Mouse (Mus musculus) heart, postnatal 36 days (tissue): ENCODE data around the gene Phlda3. TPM values are rescaled to one million over a fixed set of nuclear protein-coding genes. Genes with fewer than 3 reads are reported as not detected.
A peak's percentile ranks its signal among the peaks of the same experiment; 100 is the strongest.

Experiments used
- DNase-seq, 2 experiments: peaks; one replicate each; pipeline ENCODE4 v3.0.0; 2021 to 2022
- intact Hi-C: fragments of 180-260 bp; cut with DNase I; formaldehyde crosslinking; loops from one replicate; pipeline ENCODE4 v1.15.1; 2025
- total RNA-seq, 2 experiments: library from RNA; stranded (reverse); gene quantifications; 2 replicates each; pipeline ENCODE4 v1.2.3; 2021

The Phlda3 gene
- total RNA-seq, 2 experiments from 2014 or later, result 9.7 to 13.3 TPM

DNA sequence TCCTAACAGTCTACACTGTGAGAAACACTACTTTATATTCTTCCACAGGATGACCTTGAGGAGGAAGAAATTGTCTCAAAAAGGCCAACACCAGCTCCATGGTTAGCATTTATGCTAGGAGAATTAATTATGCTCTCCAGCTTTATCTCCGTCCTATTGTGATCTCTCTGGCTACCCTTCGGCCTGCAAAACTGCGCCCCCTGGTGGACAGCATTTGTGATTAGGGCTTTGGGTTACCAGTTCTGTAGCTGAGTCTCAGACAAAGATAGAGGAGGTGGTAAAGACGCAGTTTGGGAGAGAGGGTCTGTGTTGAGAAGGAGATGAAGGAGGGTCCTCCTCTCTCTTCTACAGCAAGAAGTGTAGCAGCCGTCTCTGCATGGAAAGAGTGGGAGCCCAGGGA is 23.9 kb downstream of the Phlda3 start:
- intact Hi-C loops, result no loop called here
- DNase-seq, result peak; percentile 76 to 82

DNA sequence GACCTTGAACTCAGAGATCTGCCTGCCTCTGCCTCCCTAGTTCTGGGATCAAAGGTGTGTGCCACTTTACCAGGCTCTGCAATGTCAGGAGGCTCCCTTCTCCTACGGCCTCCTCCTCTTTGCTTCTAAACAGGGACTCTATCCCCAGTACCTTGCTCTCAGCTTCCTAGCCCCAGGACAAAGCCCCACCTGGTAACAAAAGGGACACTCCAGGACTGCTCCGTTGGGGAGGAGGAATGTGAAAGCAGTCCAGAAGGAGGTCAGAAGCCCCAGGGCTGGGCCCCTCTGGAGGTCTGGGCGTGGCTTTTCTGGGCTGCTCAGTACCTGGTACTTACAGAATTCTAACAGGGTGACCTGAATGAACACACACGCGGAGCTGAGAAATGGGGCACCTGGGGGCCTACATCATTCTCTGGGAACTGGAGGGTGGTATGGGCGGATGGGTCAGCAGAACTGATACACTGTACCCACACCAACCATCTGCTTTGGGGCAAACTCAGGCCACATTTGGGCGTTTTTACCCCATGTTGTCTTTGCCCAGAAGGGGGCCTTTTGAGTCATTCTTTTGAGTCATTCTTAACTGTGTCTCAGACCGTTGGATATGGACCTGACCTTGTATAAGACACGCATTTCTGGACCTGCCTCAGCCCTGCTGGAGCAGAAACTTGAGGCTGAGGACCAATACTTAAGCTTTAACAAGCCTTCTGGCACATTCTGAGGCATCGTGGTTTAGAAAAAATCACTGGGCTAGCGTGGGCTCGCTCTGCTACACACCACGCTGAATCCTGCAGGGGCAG is 26.4 kb downstream of the Phlda3 start:
- intact Hi-C loops, result no loop called here
- DNase-seq, result no peak

DNA sequence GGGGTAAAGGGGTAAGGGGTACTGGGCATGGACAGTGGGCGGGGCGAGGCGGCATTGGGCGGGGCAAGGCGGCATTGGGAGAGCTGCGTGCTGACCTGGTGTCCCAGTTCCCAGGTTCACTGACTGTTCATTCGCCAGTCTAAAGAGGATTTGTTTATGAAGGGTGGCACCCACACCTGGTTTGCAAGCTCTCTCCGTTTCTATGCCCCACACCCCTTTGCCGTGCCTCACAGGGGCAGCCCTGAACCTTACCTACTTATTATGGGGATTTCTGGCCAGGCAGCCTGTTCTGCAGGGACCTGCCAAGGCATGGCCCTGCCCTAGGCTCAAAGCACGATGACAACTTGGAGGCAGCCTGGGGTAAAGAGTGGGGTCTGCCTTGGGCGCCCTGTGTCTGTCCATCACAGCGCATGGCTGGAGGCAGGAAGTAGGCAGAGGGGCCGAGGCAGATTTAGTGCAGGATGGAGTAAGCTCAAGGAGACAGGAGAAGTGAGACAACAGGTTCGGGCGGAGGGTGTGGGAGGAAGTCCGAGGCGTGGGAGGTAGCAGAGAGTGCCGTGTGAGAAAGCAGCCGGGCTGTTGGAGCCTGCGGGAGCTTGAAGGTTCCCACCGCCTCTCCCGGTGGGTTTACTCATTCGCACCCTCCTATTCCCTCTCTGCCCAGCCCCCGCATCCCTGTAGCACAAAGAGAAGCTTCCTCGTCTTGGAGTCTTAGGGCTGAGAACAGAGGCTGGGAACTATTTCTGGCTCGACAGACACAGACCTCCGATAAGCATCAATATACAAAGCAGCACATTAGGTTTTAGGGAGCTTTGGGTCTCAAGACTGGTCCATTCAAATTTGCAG is 27.7 kb downstream of the Phlda3 start:
- DNase-seq, result no peak
- intact Hi-C loops, result no loop called here

DNA sequence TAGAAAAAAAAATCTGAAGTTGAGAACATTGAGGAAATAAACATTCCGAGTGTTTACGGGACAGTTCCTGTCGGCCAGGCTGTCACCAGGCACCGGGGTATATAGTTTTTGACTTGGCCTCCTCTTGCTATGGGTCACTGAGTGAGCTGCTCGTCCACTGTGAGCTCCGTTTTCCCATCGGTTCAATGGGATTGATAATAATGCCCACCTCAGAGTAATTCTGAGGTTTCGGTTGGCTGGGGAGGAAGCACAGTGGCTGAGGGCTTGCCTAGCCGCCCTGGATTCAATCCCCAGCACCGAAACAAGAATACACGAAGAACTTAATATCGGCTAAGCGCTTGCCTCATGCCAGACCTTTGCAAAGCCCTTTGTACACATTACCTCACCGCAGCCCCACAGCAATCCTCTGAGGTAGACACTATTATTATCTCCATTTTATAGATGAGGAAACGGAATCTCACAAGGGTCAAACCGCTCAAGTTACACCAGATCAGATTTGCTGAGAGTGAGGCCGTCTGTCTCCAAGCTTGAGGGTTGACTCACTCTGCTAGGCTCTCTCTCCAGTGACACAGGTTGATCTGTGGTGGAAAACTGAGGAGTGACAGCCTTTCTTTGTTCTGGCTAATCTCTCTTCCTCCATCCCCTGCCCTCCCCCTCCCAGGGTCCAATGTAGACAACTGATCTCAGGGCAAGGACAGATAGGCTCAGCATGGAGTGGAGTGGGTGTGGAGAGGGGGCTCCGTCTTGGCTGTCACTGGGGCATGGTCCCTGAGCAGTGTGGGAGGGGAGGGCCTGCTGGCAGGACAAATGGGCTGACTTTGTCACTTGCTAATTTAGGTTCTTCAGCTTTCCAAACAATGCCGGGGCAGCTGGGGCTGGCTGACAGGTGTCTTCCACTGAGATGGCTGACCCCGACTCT is 28.6 kb downstream of the Phlda3 start:
- no peak for DNase-seq
- intact Hi-C loops, result no loop called here

DNA sequence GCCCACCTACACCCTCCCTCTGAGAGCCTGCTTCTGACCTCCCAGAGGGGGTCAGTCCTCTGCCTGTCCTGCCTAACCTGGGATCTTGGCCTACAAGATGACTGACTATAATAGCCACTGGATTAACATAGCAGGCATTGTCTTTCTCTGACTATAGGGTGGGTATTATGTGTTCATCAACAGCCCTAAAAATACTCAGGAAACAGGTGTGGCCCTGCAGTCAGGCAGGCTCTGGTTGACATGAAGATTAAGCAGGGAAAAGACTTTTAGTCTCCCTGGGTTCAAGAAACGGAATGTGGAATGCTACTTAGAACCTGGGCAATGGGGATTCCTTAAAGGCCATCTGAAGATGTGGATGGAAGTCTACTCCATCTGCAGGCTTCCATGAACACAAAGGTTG is 32.6 kb downstream of the Phlda3 start:
- intact Hi-C loops, result no loop called here
- DNase-seq, result no peak

DNA sequence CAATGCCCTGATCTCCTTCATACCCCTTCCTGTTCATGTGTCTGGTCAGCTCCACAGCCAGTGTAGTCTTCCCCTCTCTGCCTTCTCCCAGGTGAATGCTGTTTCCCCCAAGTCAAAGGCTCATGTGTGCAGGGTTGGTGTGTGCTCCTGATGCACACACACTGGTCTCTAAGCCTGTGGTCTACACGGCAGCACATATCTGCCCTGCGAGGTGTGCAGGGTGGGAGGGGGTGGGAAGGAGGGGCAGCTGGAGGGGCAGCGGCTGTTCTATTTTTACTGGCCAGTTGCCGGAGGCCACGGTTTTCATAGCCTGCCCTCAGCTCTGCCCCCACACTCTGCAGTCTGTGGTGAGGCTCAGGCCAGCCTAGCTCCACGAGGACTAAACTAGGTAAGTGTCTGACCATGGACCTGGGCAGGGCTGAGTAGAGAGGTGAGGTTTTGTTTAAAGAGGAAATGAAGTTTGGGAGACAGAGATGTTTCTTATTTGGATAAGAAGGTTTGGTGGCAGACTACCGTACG is 33.2 kb downstream of the Phlda3 start:
- intact Hi-C loops, result no loop called here
- DNase-seq, result no peak

DNA sequence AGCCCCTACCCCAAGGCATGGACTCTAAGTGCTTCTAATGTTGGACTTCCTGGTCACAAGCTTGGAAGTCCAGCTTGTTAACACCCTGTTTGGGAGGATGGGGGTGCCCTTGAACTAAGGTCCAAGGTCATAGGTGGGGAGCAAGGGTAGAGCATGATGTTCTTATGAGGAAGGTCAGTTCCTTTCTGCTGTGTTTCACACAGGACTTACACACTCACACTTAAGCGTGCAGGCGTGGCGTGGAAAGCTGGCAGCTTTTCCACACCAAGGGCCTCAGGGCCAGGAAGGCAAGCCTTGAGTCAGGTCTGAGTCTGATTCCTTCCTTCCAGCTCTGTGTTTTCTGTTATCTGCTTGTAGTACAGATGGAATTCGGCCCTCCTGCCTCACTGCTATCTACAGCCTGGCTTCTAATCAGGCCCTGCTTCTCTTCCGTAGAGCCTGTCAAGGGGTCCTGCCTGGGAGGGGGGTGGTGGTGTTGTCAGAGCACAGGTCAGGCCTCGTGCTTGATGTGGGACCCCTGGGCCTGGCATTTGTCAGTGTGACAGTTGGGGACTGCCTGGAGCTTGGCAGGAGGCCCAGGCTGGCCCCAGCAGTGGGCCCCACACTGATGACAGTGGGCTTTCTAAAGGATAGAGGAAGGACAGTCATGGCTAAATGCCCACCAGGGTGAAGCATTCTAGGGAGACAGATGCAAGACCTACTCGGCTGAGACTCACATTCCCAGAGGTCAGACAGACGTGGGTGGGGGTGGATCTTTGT is 34.5 kb downstream of the Phlda3 start:
- intact Hi-C loops, result no loop called here

DNA sequence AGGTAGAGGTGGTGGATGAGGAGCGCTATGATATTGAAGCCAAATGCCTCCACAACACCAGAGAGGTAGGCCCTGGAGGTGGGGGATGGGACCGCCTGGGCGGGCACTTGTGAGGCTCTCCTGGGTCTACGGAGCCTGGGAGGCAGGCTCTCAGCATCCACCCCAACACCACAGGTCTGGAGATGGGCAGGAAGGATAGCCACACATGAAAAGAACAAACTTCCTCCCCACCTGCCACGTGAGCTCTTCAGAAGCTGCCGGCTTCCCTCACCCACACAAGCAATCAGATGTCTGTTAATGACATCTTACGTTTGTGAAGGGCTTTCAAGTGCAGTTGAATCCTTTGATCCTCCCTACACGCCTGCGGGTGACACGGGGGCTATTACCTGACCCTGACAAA is 41.6 kb downstream of the Phlda3 start:
- no peak for DNase-seq
- intact Hi-C loops, result no loop called here

More for the DNA sequence above, 34.5 kb downstream of the Phlda3 start:
- DNase-seq, result no peak

DNA sequence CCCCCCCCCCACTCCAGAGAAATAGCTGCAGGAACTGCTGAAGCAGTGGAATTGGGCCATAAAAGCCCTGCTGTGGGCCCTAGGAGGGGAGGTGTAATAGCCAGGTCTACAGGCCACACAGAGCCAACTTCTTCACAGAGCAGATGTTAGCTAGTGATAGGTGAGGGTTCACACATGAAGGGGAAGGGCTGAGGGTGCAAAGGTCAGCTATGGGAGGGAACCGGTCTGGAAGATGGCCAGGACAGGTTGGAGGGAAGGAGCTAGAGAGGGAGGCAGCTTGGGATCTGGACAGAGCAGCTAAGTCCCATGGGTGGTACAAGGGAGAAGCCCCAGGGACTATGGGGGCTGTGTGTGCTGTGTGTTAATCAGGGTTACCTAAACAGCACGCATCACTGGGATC is 44.3 kb downstream of the Phlda3 start:
- DNase-seq, result no peak
- intact Hi-C loops, result loop anchor here (2.0 kb wide), 2 partner anchors 19 to 135 kb away; no protein-coding TSS in a partner anchor

DNA sequence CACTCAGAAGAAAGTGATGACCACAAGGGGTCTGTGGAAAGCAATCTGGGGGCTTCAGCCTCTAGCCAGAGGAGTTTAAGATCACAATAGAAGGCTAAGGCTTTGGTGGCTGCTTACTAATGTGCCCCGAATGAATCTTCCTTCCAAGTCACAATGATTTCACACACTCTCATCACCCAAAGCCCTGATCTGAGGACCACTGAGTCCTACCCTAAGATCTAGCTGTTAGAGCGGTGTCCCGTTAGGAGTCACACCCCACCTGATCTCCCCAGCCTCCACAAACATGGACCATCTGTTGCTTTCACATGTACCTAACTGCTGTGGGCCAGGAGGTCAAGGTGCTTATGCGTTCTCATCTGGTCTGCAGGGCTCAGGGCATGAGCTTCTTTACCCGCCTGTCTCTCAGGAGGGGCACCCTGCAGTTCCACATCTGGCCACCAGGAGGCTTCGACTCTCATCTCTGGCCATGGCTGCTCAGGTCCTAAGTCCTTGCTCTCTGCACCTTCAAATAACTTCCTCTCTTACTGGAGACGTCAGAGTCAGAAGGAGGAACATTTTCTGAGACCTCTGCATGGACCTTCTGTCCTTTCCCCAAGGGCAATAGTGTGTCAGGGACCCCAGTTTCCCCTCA is 45.2 kb downstream of the Phlda3 start:
- peak; percentile 78 to 92 for DNase-seq
- intact Hi-C loops, result loop anchor here (2.0 kb wide), 2 partner anchors 18 to 134 kb away; no protein-coding TSS in a partner anchor

DNA sequence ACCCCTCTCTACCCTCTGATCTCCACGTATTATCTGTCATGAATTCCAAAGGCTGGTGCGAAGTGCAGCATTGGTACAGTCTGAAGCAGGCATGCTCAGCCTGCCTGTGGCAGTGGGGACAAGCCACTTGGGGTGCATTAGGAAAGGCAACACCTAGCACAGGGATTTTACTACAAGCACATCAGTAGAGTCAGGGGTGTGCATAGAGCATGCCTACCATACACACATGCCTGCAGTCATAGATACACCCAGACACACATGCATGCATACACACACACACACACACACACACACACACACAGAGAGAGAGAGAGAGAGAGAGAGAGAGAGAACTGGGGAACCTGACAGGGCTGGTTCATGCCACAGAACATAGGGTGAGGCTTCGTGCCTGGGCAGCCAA is 46.3 kb downstream of the Phlda3 start:
- intact Hi-C loops, result no loop called here
- DNase-seq, result no peak

DNA sequence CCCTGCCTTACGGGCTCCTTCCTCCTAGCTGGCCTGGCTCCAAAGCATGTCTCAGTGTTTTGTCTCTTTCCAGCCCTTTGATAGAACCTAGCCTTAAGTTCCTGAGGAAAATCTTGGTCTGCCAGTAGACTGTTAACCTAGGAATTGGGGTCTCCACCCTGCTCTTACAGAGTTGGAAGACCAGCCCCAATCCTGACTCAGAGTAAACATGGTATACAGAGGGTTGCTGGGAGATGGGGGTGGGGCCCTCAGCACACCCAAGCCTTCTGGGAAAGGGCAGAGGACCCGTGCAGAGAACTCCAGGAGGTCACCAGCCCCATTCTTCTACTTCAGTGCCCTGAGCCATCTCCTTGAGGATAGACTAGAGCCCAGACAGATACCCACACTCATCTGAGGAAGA is 46.7 kb downstream of the Phlda3 start:
- intact Hi-C loops, result no loop called here
- no peak for DNase-seq

DNA sequence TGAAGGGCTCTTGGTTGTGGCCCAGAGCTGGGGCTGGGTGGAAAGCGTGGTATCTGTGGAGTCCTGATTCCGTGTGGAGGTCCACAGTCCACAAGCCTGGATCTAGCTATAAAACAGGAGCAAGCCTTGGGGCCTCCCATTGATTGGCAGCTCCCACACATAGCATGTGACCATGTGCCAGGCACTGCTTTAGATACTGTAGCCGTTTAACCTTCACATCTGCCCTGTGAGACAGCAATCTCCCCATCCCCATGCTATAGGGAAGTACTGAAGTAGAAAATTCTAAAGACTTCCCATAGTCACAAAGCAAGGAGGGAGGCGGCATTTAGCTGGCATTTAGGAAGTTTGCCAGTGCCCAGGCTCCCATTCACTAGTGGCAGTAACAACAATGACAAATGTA is 47.2 kb downstream of the Phlda3 start:
- intact Hi-C loops, result no loop called here
- DNase-seq, result no peak

DNA sequence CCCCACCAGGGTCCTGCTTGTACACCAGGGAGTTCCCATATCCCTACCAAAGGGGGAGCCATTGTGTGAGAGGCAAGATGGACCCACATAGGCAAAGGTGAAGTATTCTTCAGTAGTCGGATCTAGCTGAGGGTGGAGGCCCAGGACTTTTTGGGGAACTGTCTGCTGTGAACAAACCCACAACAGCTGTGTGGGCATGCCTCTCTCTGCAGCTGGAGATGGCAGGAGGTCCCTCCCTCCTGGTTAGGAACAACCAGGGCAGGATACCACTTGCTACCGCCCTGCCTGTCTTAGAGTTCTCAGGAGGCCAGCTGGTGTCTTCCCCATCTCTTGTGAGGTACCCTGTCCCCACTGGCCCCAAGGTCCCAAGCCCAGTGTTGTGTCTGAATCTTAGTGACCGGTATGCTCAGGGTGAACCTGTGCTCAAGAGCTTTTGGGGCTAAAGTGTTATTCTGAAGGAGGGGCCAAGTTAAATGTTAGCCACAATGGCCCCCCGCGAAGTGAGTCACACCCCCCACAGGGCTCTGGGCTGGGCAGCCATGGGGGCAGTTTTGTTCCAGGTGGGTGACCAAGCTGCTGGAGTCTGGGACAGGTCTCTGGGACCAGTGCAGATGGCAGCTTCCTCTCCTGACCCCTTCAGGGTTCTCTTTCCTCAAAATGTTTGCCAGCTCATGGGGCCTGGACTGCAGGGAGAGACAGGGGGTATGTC is 47.9 kb downstream of the Phlda3 start:
- intact Hi-C loops, result no loop called here
- no peak for DNase-seq

DNA sequence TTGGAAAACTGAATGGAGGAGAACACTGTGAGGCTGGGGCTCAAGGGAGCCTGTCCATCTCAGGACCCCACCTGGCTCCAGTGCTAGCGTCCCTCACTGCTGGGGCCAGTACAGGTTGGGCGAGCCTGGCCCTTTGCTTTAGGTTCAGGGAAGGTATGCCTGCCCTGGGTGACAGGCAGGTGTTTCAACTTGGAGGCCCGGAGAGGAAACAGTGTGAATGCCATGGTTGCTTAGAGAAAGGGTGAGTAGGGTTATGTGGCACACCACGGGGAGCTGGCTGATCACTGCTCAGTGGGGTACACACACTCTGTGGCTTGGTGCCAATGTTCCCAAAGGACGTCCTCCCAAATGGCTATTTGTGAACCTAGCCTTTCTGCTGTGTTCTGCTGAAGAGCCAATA is 48.6 kb downstream of the Phlda3 start:
- DNase-seq, result no peak
- intact Hi-C loops, result no loop called here

DNA sequence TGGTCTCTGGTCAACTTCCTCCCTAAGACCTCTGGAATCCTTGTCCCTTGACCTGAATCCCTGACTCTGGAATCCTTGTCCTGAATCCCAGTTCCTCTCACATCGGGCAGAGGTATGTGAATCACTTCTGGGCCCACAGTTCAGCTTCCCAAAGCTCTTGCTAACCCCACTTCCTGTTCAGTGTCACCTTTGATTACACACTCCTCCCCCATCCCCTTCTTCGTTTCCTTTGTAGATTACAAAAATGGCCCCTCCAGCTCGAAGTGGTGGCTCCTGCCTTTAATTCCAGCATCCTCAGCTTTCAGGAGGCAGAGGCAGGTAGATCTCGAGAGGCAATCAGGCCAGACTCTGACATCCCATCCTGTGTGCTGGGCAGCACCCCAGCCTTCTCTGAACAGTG is 51.7 kb downstream of the Phlda3 start:
- intact Hi-C loops, result no loop called here
- DNase-seq, result no peak

DNA sequence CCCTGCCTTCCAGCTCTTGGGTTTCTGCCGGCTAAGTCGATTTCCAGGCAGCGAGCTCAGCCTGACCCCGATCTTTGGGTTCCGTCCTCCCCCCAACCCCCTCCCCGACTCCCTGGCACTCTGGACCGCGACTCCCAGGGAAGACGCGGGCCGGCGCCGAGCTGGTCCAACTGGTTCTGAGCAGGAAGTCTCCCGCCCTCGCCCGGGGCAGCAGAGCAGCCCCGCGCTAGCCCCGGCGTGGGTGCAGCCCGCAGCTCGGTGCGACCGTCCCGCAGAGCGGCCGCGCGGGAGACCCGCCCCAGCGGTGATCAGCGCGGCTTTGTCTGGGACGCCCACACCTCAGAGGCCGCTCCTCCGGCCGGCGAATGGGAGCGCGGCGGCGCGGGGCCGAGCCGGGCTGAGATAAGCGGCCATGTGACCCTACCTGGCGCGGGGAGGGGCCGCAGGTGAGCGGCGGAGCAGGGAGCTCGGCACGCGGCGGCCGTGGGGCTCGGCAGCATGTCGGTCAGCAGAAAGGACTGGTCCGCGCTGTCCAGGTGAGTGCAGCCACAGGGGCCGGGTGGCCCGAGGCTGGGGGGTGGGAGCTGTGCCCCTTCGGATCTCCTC is 52.7 kb downstream of the Phlda3 start, which contains the start of gene Lad1:
Lad1 (plus strand) TSS at position 118 of the 606 bp plus-strand sequence.
- intact Hi-C loops, result no loop called here
- peak in 1 of 2 experiments; percentile 16 for DNase-seq
